Mouse (Mus musculus) forebrain, embryonic 15.5 days (tissue): ENCODE measurements at regions not wholly inside any gene's neighbourhood (a gene's known extent, or its start where the extent isn't known, plus 50 kb on each side); places are given as distances from the start of the nearest gene placed in this dataset.
"Not testable (repeated sequence)": the region's sequence is repeated elsewhere in the genome, so short reads cannot be mapped to it uniquely, and the experiment has no call there.

Experiments
- ATAC-seq: fragments of 200-750 bp; cut with Nextera tagmentation; replicated peaks from 2 replicates; pipeline ENCODE4 v1.8.0; 2017; ENCODE audit warnings: mild to moderate bottlenecking, moderate TSS enrichment, moderate library complexity
- H3K27ac ChIP-seq: fragments of 300-500 bp; sonication (generic); replicated peaks from 2 replicates; pipeline ENCODE4 v1.5.1; 2015; ENCODE audit warnings: mild to moderate bottlenecking, inconsistent platforms
- H3K27me3 ChIP-seq: fragments of 300-500 bp; sonication (generic); 2 replicates; pipeline ENCODE4 v1.6.1; 2015; ENCODE audit warnings: inconsistent platforms
- H3K36me3 ChIP-seq: fragments of 300-500 bp; sonication (generic); 2 replicates; pipeline ENCODE4 v1.6.1; 2015; ENCODE audit warnings: mild to moderate bottlenecking, inconsistent platforms
- H3K4me1 ChIP-seq: fragments of 300-500 bp; sonication (generic); 2 replicates; pipeline ENCODE4 v1.6.1; 2015; ENCODE audit warnings: inconsistent platforms
- H3K4me2 ChIP-seq: fragments of 300-500 bp; sonication (generic); replicated peaks from 2 replicates; pipeline ENCODE4 v1.6.1; 2015; ENCODE audit warnings: mild to moderate bottlenecking, inconsistent platforms
- H3K4me3 ChIP-seq: fragments of 300-500 bp; sonication (generic); 2 replicates; pipeline ENCODE4 v1.5.1; 2015; ENCODE audit warnings: mild to moderate bottlenecking, inconsistent platforms
- H3K9ac ChIP-seq: fragments of 300-500 bp; sonication (generic); replicated peaks from 2 replicates; pipeline ENCODE4 v1.6.1; 2015; ENCODE audit warnings: mild to moderate bottlenecking, inconsistent platforms
- H3K9me3 ChIP-seq: fragments of 300-500 bp; sonication (generic); 2 replicates; pipeline ENCODE4 v1.6.1; 2016; ENCODE audit warnings: inconsistent platforms
- WGBS: fragments of 180-500 bp; shearing (Covaris S2); methylation state at CpG from one replicate; pipeline ENCODE4 v1.1.7; 2015; ENCODE audit warnings: mixed read lengths; 5-methylcytosine and 5-hydroxymethylcytosine counted together

DNA sequence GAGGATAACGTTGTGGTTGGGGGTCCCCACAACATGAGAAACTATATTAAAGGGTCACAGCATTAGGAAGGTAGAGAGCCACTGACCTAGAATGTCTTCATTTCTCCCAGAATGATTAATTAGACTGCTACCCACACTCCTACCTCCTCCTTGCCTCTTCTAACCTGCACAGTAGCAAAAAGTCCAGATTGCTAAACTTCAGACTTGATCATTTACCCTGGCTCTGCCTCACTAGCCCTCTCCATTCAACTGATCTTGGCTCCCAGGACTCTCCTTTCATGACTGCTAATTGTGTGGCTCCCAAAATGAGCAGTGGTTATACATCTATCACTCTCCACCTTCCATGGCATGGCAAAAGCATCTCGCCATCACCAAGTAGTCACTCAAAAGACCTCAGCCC lies 88.1 kb downstream of the Hs1bp3 start:
- no peak overlapping the region for H3K4me2 ChIP-seq
- H3K27ac ChIP-seq = no peak overlapping the region
- no peaks in the 10 kb centered on the region for H3K4me1 ChIP-seq
- no peak for ATAC-seq
- H3K36me3 ChIP-seq = no peaks in the 10 kb centered on the region
- H3K27me3 ChIP-seq = no peaks in the 10 kb centered on the region
- no peak overlapping the region for H3K4me3 ChIP-seq
- WGBS = 85% methylated on average over 2 of the region's 2 CpGs
- H3K9me3 ChIP-seq = no peaks in the 10 kb centered on the region
- H3K9ac ChIP-seq = no peak overlapping the region

DNA sequence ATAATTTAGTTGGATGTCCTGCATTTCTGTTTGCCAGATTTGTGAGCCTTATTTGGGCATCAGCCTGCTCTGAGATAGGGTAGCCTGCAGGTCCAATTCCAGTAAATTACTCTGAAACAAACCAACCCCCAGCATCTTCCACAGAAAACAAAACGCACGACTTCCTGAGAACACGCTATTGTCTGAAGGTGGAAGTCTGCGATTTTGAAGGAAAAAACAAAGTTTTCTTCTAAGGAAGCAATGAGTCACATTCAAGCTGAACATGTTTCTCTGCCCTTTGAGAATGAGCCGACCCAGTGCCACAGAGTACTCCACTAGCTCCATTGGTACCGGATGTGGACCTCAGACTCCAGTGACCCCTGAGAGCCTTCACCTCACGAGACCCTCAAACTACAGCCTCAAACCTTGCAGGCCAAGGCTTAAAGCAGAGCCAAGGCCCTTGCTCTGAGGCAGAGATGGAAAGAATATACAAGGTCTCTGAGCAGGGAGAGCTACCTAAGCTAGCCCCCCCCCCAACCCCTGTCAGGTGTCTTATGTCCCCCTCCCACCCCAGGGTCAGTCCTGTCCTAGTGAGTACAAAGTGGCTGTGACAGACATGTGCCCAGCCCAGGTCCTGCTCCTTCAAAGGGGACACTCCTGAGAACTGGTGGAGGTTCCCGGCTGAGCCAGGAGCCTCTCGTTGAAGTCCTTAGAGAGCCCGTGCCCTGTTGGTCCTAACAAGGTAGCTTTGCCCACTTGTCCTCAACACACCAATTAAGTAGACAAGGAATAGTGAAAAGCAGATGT lies 87.3 kb downstream of the Hs1bp3 start:
- no peak overlapping the region for H3K4me3 ChIP-seq
- no peak overlapping the region for H3K4me2 ChIP-seq
- no peak overlapping the region for H3K27ac ChIP-seq
- no peak for ATAC-seq
- WGBS = 89% methylated on average over 10 of the region's 10 CpGs
- 0 out of 2 replicates have a peak, but pooled peaks cover 4% of the 10 kb centered on the region for H3K4me1 ChIP-seq
- no peaks in the 10 kb centered on the region for H3K27me3 ChIP-seq
- H3K9ac ChIP-seq = no peak overlapping the region
- no peaks in the 10 kb centered on the region for H3K36me3 ChIP-seq
- H3K9me3 ChIP-seq = no peaks in the 10 kb centered on the region

DNA sequence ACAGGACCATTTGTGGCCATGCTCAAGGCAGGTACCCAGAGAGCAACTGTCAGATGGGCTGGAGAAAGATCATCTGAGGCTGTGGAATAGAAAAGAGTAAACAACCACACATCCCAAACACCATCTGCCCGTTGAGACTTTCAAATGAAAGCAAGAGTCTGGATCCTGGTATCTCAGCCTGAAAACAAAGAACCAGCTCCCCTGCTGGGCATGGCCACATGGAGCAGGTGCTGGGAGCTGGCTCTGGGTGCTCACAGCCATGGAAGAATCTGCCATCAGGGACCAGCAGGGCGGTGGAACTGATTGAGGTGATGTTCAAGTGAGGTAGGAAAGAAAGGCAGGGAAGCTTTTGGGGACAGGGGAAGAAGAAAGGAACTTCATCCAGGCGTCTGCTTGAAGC lies 85.6 kb downstream of the Hs1bp3 start:
- Histone ChIP-seq H3K9ac (no peak overlapping the region), H3K27ac (no peak overlapping the region), H3K36me3 (no peaks in the 10 kb centered on the region), H3K4me2 (no peak overlapping the region), H3K4me1 (peaks cover 13% of the 10 kb centered on the region; the same call in 1 of the 2 replicates), H3K27me3 (no peaks in the 10 kb centered on the region), H3K4me3 (no peak overlapping the region), H3K9me3 (no peaks in the 10 kb centered on the region)
- WGBS = 64% methylated on average over 3 of the region's 3 CpGs
- ATAC-seq = no peak

- H3K9me3 ChIP-seq, H3K36me3 ChIP-seq, H3K4me2 ChIP-seq, H3K4me3 ChIP-seq, H3K9ac ChIP-seq, H3K27ac ChIP-seq, ATAC-seq, H3K27me3 ChIP-seq: not testable (repeated sequence)
- 81% methylated on average over 6 of the region's 6 CpGs for WGBS
- peaks cover 13% of the 10 kb centered on the region; the same call in 1 of the 2 replicates for H3K4me1 ChIP-seq
Measured at GRCm38 (mm10) chr12:8396408-8396807, 83.2 kb downstream of the Hs1bp3 start.

DNA sequence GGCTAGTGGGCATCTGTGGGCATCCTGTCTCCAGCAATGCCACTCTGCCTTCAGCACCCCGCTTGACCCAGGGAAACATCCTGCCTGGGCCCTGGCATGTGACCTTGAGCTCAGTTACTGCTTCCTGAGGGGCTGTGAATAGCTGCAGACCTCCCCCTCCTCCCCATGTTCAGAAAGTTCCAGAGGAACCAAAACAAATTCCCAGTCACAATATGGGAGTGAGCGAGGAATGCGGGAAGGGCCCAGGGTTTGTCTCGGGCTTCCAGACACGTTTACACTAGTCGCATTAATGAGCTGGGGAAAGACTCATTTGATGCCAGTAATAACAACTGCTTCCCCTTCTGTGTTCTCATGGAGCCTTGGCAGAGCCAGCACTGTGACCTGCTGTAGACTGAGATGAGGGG lies 81.7 kb downstream of the Hs1bp3 start:
- no peak overlapping the region; the same call in 1 of the 2 replicates for H3K27ac ChIP-seq
- no peak overlapping the region for H3K9ac ChIP-seq
- H3K36me3 ChIP-seq = no peaks in the 10 kb centered on the region
- ATAC-seq = peak; percentile 86
- 25% methylated on average over 6 of the region's 6 CpGs for WGBS
- H3K9me3 ChIP-seq = no peaks in the 10 kb centered on the region
- H3K4me3 ChIP-seq = no peak overlapping the region
- peaks cover 13% of the 10 kb centered on the region; the same call in 1 of the 2 replicates for H3K4me1 ChIP-seq
- H3K27me3 ChIP-seq = no peaks in the 10 kb centered on the region
- H3K4me2 ChIP-seq = no peak overlapping the region

- Histone ChIP-seq H3K9me3 (no peaks in the 10 kb centered on the region), H3K27me3 (no peaks in the 10 kb centered on the region), H3K4me3 (no peak overlapping the region), H3K4me1 (peaks cover 13% of the 10 kb centered on the region; the same call in 1 of the 2 replicates), H3K27ac (no peak overlapping the region), H3K4me2 (no peak overlapping the region), H3K9ac (no peak overlapping the region), H3K36me3 (no peaks in the 10 kb centered on the region)
- 88% methylated on average over 3 of the region's 3 CpGs for WGBS
- ATAC-seq = no peak
Measured at GRCm38 (mm10) chr12:8393976-8394375, 80.7 kb downstream of the Hs1bp3 start.
